Mouse (Mus musculus) embryonic facial prominence, embryonic 12.5 days (tissue): Measurements from ENCODE around the gene Cdk10. TPM values are rescaled to one million over a fixed set of nuclear protein-coding genes. Genes with fewer than 3 reads are reported as not detected.
"Not testable (repeated sequence)": the region's sequence is repeated elsewhere in the genome, so short reads cannot be mapped to it uniquely, and the experiment has no call there.

Experiments
- ATAC-seq: fragments of 200-750 bp; cut with Nextera tagmentation; 2 replicates; pipeline ENCODE4 v1.8.0; 2017; ENCODE audit not compliant: insufficient number of reproducible peaks, insufficient read depth, low FRiP score, low TSS enrichment
- H3K27ac ChIP-seq: fragments of 300-500 bp; sonication (generic); 2 replicates; pipeline ENCODE4 v1.5.1; 2016; ENCODE audit warnings: mild to moderate bottlenecking
- H3K27me3 ChIP-seq: fragments of 300-500 bp; sonication (generic); 2 replicates; pipeline ENCODE4 v1.6.1; 2016; ENCODE audit warnings: mild to moderate bottlenecking, moderate library complexity
- H3K36me3 ChIP-seq: fragments of 300-500 bp; sonication (generic); 2 replicates; pipeline ENCODE4 v1.6.1; 2016; ENCODE audit warnings: mild to moderate bottlenecking
- H3K4me1 ChIP-seq: fragments of 300-500 bp; sonication (generic); 2 replicates; pipeline ENCODE4 v1.6.1; 2016
- H3K4me2 ChIP-seq: fragments of 300-500 bp; sonication (generic); replicated peaks from 2 replicates; pipeline ENCODE4 v1.6.1; 2016; ENCODE audit warnings: mild to moderate bottlenecking, moderate library complexity
- H3K4me3 ChIP-seq: fragments of 300-500 bp; sonication (generic); 2 replicates; pipeline ENCODE4 v1.5.1; 2016; ENCODE audit warnings: mild to moderate bottlenecking
- H3K9ac ChIP-seq: fragments of 300-500 bp; sonication (generic); 2 replicates; pipeline ENCODE4 v1.6.1; 2016; ENCODE audit warnings: mild to moderate bottlenecking, moderate library complexity
- H3K9me3 ChIP-seq: fragments of 300-500 bp; sonication (generic); 2 replicates; pipeline ENCODE4 v1.6.1; 2016; ENCODE audit warnings: mild to moderate bottlenecking, moderate library complexity
- WGBS: fragments of 180-500 bp; shearing (Covaris S2); methylation state at CpG from one replicate; pipeline ENCODE4 v1.1.7; 2016; 5-methylcytosine and 5-hydroxymethylcytosine counted together
- polyA plus RNA-seq: library from polyadenylated mRNA; unstranded; fragments of >200 nt; fragmentation: Nextera tagmentation; extraction: Ambion mirVana; gene quantifications from 2 replicates; pipeline ENCODE4 v1.2.1, GENCODE M21; 2016

The Cdk10 gene
- 38.5 and 40.6 TPM in 2 replicates for polyA plus RNA-seq

DNA sequence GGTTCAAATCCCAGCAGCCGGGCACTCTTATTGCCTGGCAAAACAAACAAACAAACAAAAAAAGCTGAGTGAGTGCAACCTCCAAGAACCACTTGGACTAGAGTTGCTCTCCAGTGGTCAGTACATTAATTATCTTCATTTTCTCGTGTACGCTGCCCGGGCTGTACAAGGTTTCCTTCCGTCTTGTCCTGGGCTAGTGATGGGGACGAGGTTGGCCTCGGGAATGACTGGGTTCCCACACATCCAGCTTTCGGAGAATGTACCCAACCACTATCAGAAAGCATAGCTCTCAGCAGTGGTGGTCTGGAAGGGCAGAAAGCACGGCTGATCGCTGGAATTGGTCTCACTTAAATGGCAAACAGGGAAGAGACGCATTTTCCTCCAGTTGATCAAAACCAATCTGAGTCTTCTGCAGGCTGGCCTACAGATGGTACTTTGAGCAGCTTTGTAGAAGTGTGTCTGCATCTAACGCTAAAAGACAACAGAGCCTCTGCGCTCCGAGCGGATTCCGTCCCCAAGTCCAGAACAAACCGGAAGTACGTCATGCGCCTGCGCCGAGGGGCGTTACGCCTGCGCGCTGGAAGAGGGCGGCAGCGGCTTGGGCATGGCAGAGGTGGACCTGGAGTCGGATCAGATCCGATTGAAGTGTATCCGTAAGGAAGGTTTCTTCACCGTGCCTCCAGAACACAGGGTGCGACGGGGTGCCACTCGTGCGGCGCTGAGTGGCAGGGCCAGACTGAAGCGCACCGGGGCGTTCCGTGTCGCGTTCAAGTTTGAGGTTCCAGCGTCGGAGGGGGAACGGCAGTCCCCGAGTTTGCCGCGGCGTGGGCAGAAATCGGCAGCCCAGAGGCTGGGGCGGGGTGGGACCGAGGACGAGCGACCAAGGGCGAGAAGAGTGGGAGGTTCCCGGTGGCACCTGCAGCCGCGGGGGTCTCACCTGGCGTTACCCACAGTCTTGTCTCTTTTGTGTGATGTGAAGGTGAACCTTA is at the start of gene Cdk10:
TSS of gene Cdk10 (plus strand) at position 565 of the 989 bp plus-strand sequence.
- WGBS, result 3% methylated on average over 59 of the region's 59 CpGs
- peak; percentile 65; the same call in 1 of the 2 replicates for ATAC-seq
- H3K27ac ChIP-seq, result peak within 1 kb of the TSS; percentile 80

DNA sequence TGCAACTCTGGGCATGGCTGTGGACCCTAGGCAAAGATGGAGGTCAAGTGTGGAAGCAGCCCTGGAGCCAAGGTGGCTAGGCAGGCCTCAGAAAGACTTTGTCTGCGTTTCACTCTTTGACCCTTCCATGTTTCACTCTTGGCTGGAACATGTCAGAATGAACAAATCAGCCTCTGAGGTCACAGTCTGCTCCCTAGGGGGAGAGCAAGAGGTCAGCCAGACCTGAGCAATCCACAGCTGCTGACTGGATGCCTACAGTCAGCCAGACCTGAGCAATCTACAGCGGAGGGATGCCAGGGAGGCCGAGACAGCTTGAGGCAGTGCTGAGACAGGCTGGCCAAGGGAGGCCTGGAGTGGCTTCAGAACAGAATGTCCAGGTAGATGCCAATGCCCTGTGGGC is 43.3 kb upstream of the Cdk10 start:
- H3K4me3 ChIP-seq, result no peak overlapping the region
- WGBS, result 44% methylated on average over 3 of the region's 3 CpGs
- peaks cover 15% of the 10 kb centered on the region for H3K4me1 ChIP-seq
- no peak overlapping the region for H3K27ac ChIP-seq
- ATAC-seq, result no peak
- H3K4me2 ChIP-seq, result no peak overlapping the region
- H3K9ac ChIP-seq, result no peak overlapping the region
- H3K9me3 ChIP-seq, result peaks cover 17% of the 10 kb centered on the region
- H3K36me3 ChIP-seq, result no peaks in the 10 kb centered on the region
- H3K27me3 ChIP-seq, result no peaks in the 10 kb centered on the region

More for the DNA sequence above, at the start of gene Cdk10:
- Histone ChIP-seq H3K9ac (peak within 1 kb of the TSS; percentile 75), H3K36me3 (peaks cover 27% of the 10 kb centered on the region), H3K9me3 (no peaks in the 10 kb centered on the region), H3K4me1 (peaks cover 14% of the 10 kb centered on the region), H3K4me3 (peak within 1 kb of the TSS; percentile 68), H3K27me3 (no peaks in the 10 kb centered on the region), H3K4me2 (peak within 1 kb of the TSS; percentile 84)

DNA sequence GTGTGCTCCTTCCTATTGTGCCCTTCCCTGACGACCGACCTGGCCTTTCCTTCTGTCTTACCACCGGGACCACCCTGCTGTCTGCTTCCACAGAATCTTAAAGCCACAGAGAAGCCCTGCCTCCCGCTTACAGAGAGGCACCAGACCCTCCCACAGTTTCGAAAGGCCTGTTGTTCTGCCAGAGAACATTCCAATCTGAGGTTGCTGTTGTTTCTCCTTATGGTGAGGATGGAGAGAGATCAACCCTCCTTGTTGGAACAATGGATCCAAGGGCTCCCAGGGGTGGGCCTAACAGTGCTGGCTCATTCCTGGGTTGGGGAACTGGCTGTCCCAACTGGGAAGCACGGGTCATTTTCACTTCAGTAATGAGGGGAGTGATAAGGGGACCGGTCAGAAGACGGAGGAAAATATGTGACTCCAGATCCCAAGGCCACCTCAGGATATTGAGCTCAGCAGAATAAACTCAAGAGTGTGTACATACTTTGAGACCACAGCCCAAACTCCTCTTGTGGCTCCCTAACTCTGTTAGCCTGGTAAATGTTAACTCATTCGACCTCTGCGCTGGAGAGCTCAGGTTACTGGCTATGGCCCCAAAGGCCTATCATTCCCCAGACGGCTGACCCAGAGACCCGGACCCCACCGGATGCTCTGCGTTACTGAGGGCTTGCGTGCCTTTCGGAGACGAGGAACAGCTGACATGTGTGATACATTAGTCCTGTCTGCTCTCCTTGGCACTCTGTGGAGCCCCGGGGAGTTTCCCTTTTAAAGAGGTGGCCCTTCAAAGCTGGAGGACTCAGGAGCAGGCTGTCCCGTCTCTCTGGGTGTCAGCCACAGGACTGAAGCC is 38.9 kb upstream of the Cdk10 start, which contains the start of gene Dpep1:
TSS of gene Dpep1 (plus strand) at position 677 of the 844 bp plus-strand sequence.
- Histone ChIP-seq H3K9me3 (no peaks in the 10 kb centered on the region), H3K27me3 (no peaks in the 10 kb centered on the region), H3K27ac (peak within 1 kb of the TSS; percentile 81), H3K4me2 (peak within 1 kb of the TSS; percentile 31), H3K36me3 (no peaks in the 10 kb centered on the region), H3K4me1 (peaks cover 24% of the 10 kb centered on the region), H3K9ac (0 out of 2 replicates have a peak within 1 kb of the TSS, but pooled peaks have one; percentile 12), H3K4me3 (no peak within 1 kb of the TSS)
- ATAC-seq, result no peak
- 13% methylated on average over 19 of the region's 19 CpGs for whole genome bisulfite sequencing

DNA sequence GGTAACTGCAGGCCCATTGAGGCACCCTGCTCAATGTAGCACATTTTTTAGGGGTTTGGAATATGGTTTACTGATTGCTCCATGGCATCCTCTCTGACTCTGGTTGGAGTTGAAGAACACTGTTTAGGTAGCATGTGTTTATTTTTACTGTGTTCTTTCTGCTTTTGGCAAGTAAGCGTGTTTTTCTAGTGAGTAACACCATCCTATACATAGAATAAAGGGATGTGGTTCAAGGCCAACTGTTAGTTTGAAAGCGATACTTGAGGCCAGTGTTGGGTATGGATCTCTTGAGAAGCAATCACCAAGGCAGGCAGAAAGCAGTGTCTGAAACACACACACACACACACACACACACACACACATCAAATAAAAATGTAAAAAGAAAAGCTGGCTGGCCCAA is 36.6 kb upstream of the Cdk10 start:
- H3K27ac ChIP-seq, result no peak overlapping the region
- peaks cover 24% of the 10 kb centered on the region for H3K4me1 ChIP-seq
- no peak for ATAC-seq
- H3K27me3 ChIP-seq, result no peaks in the 10 kb centered on the region
- H3K9ac ChIP-seq, result no peak overlapping the region
- H3K36me3 ChIP-seq, result no peaks in the 10 kb centered on the region
- no peak overlapping the region for H3K4me2 ChIP-seq
- H3K9me3 ChIP-seq, result no peaks in the 10 kb centered on the region
- H3K4me3 ChIP-seq, result no peak overlapping the region
- WGBS, result 80% methylated on average over 2 of the region's 2 CpGs

DNA sequence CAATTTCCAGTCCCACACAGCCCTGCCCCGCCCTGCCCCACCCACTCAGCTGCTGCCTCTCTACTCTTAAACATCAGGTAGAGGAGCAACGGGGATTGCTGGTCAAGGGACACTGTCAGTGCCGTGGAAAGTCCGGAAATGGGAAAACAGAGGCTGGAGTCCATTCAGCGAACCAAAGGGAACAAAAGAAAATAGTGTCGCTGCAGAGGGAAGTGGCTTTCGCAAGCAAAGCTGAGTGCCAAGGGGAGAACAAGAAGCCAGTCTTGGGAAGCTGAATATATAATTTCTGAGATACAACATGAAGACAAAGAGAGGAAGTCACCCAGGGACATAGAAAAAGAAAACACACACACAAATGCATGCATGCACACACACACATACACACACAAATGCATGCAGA is 35.8 kb upstream of the Cdk10 start:
- Histone ChIP-seq H3K27me3 (no peaks in the 10 kb centered on the region), H3K4me3 (no peak overlapping the region), H3K27ac (no peak overlapping the region), H3K4me1 (peaks cover 24% of the 10 kb centered on the region), H3K4me2 (no peak overlapping the region), H3K9ac (no peak overlapping the region), H3K36me3 (no peaks in the 10 kb centered on the region), H3K9me3 (no peaks in the 10 kb centered on the region)
- WGBS, result 81% methylated on average over 7 of the region's 7 CpGs
- ATAC-seq, result no peak

DNA sequence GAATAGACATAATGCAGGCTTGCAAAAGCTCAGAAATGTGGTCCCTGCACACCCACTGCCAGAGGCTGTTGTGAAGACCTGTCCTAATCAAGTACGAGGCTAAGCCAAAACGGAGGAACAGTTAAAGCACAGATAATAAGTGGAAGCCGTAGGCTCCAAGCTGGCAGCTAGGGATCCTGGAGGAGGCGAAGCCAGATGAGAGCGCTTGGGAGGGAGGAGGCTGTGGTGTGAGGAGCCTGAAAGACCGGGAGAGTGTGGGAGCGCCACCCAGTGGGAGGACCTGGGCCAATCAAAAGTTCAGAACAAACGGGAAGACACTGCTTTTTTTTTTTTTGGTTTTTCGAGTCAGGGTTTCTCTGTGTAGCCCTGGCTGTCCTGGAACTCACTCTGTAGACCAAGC is 34.0 kb upstream of the Cdk10 start:
- H3K4me2 ChIP-seq, result peak overlapping the region; percentile 18; the same call in 1 of the 2 replicates
- 2% methylated on average over 9 of the region's 9 CpGs for WGBS
- no peaks in the 10 kb centered on the region for H3K27me3 ChIP-seq
- ATAC-seq, result no peak; the same call in 1 of the 2 replicates
- no peak overlapping the region for H3K4me3 ChIP-seq
- no peaks in the 10 kb centered on the region for H3K36me3 ChIP-seq
- H3K9ac ChIP-seq, result 0 out of 2 replicates have a peak overlapping the region, but pooled peaks have one; percentile 2
- no peak overlapping the region for H3K27ac ChIP-seq
- peaks cover 16% of the 10 kb centered on the region for H3K4me1 ChIP-seq
- no peaks in the 10 kb centered on the region for H3K9me3 ChIP-seq

DNA sequence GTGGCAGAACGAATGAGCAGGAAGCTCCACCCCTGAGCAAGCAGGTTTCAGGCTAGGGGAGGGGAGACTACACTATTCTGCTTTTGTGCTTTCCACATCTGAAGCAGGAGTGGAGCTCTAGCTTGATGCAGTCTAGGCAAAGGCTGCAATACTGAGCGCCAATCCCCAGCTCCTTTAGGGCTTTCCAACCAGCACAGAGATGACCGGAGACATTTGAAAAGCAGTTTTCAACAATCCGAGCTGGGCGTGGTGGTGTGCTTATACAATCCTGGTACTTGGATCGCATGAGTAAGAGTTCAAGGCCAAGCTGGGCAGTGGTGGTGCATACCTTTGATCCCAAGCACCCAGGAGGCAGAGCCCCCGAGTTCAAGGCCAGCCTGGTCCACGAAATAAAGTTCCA is 32.7 kb upstream of the Cdk10 start:
- H3K27ac ChIP-seq, result no peak overlapping the region
- H3K27me3 ChIP-seq, result no peaks in the 10 kb centered on the region
- H3K36me3 ChIP-seq, result no peaks in the 10 kb centered on the region
- H3K4me3 ChIP-seq, result no peak overlapping the region
- 54% methylated on average over 8 of the region's 8 CpGs for WGBS
- ATAC-seq, result no peak
- no peak overlapping the region for H3K9ac ChIP-seq
- H3K4me1 ChIP-seq, result peaks cover 4% of the 10 kb centered on the region
- H3K4me2 ChIP-seq, result no peak overlapping the region
- no peaks in the 10 kb centered on the region for H3K9me3 ChIP-seq

DNA sequence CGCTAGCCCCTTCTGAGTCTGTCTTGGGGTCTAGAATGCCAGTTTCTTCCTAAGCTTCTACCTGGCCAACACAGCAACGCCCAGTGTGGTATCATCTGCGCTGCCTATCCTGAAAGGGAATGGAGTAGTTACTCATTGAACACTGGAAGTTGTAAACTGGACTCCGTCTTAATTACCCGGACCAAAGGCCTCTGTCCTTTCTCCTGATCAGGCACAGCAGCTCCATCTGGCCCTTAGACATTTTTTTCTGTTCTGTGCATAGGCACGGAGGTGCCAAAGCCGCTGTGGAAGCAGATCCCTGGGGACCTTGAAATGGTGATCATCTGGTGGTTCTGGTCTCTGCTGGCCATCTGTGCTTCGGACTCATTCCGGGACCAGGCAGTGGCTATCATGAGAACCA is 30.9 kb upstream of the Cdk10 start:
- no peak for ATAC-seq
- WGBS, result 84% methylated on average over 9 of the region's 9 CpGs
- Histone ChIP-seq H3K27me3 (no peaks in the 10 kb centered on the region), H3K4me1 (no peaks in the 10 kb centered on the region), H3K27ac (no peak overlapping the region), H3K9me3 (no peaks in the 10 kb centered on the region), H3K9ac (no peak overlapping the region), H3K36me3 (no peaks in the 10 kb centered on the region), H3K4me2 (no peak overlapping the region), H3K4me3 (no peak overlapping the region)

DNA sequence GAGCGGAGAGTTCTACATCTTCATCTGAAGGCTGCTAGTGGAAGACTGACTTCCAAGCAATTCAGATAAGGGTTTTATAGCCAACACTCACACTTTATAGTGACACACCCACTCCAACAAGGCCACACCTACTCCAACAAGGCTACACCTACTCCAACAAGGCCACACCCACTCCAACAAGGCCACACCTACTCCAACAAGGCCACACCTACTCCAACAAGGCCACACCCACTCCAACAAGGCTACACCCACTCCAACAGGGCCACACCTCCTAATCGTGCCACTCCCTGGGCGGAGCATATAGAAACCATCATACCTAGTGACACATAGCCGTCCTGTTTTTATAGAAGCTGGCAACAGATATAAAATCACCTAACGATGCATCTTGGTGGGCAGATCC is 27.6 kb upstream of the Cdk10 start:
- WGBS, result 70% methylated on average over 5 of the region's 5 CpGs

DNA sequence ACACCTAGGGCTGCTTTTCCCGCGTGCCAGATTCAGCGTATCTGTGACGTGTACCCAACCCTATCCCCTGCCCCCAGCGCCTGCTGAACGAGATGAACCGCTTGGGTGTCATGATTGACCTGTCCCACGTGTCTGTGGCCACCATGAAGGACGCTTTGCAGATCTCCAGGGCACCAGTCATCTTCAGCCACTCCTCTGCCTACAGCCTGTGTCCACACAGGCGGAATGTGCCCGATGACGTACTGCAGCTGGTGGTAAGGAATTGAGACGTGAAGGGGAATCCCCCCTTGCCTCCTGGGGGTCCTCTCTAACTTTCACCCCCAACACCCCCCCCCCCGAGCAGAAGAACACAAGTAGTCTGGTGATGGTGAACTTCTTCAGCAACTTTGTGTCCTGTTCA is 24.8 kb upstream of the Cdk10 start:
- WGBS, result 71% methylated on average over 14 of the region's 14 CpGs
- no peaks in the 10 kb centered on the region for H3K9me3 ChIP-seq
- no peak overlapping the region for H3K4me3 ChIP-seq
- H3K4me2 ChIP-seq, result no peak overlapping the region
- no peaks in the 10 kb centered on the region for H3K27me3 ChIP-seq
- no peak overlapping the region for H3K9ac ChIP-seq
- H3K36me3 ChIP-seq, result peaks cover 5% of the 10 kb centered on the region; the same call in 1 of the 2 replicates
- no peak for ATAC-seq
- H3K27ac ChIP-seq, result no peak overlapping the region
- no peaks in the 10 kb centered on the region for H3K4me1 ChIP-seq

More for the DNA sequence above, 27.6 kb upstream of the Cdk10 start:
- not testable (repeated sequence) for H3K4me3 ChIP-seq, H3K4me1 ChIP-seq, H3K4me2 ChIP-seq, H3K9me3 ChIP-seq, H3K9ac ChIP-seq, H3K27me3 ChIP-seq, H3K27ac ChIP-seq, ATAC-seq, H3K36me3 ChIP-seq

DNA sequence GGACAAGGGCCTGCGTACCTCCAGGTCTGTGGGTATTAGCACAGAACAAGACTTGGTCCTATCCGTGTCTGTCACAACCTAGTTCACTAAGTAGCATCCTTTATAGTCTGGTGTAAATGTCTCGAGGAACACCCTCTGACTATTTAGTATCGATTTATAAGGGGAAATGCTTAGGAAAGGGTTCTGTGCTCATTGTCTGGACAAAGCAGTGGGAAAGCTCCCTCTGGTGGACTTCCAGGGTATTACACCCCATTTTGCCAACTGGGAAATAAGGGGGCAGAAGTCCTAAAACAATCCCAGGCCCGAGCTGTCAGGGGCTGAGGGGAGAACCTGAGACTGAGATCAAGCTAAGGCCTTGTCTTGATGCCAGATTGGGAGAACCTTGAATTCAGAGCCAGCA is 22.4 kb upstream of the Cdk10 start:
- ATAC-seq, result no peak
- peaks cover 24% of the 10 kb centered on the region for H3K36me3 ChIP-seq
- H3K9ac ChIP-seq, result no peak overlapping the region
- H3K27ac ChIP-seq, result no peak overlapping the region
- H3K4me2 ChIP-seq, result no peak overlapping the region
- no peak overlapping the region for H3K4me3 ChIP-seq
- H3K27me3 ChIP-seq, result no peaks in the 10 kb centered on the region
- H3K9me3 ChIP-seq, result no peaks in the 10 kb centered on the region
- 32% methylated on average over 5 of the region's 5 CpGs for WGBS
- no peaks in the 10 kb centered on the region for H3K4me1 ChIP-seq
